Mouse (Mus musculus) urinary bladder, postnatal 10 days (tissue): ENCODE data around the gene B9d2.

Experiments used
- DNase-seq: peaks from one replicate; pipeline ENCODE4 v3.0.0; 2022; ENCODE audit warnings: low spot score

The B9d2 gene

DNA sequence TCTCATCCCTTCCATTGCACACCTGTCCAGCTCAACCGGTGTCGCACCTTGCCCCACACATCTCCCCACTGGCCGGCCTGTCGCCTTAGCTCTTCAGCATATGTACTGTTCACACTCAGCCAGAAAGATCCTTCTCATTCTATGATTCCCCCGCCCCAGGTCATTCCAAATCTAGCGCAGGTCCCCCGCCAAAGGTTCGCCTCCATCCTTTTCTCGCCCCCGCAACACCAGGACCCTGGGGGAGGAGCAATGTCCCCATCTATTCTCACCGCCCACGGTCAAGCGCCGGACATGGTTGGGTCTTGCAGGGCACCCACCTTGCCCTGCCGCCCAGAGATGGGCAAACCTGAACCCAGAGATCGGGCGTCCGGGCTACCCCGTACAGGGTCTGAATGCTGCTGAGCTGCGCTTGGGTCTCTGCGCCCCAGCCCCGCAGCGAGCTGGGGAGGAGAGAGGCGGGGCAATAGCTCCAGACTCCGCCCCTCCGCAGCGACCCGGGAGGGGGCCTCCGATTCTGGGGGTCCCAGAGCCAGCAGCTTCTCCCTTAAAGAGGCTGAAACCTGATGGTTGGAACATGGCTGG, 5.8 kb upstream of the B9d2 start, which contains the start of gene Tmem91:
Gene Tmem91 (minus strand): TSS at position 448 of the 582 bp plus-strand sequence.
- no peak for DNase-seq

DNA sequence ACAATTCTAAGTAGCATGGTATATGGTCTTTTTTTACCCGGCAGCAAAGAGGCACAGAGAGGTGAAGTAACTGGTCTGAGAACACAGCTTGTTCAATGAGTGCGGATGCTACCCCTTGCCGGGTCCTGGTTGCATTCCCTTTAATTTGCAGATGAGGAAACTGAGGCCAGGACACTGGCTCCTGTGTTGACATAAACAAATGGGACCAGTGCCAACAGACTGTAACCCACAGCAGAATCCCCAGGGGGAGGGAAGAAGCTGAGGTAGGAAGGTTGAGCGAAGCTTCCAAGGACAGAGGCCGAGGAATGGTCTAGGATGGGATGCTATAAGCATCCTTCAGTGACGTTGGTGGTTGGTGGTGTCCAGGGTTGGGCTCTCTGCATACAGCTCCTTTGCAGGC, 5.2 kb upstream of the B9d2 start:
- no peak for DNase-seq

DNA sequence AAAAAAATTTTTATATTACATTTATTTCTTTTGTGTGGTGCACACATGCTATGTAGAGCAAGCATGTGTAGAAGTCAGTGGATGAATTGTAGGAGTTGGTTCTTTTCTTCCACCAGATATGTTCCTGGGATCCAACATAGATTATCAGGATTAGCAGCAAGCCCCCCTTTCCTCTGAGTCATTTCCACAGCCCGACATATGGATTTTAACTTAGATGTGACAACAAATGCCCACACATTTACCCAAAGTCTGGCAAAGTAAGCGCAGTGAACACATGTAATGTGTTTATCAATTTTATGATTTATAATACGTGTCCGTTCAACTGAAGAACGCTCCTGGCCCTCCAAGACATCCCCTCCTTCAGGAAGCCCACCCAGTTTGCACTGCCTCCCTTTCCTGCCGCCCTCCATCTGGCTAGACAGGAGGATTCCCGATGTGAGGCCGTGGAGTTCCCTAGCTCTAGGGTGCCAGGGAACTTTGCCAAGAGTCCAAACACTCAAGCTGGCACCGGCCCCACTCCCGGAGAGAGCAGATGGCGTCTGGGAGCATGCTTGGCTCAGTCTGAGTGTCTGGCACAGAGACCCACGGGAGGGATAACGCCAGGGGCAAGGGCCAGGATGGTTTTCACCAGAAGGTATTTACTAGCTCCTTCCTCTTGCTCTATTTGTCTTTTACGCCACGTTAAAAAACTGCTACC, 4.3 kb upstream of the B9d2 start:
- peak; percentile 41 for DNase-seq

DNA sequence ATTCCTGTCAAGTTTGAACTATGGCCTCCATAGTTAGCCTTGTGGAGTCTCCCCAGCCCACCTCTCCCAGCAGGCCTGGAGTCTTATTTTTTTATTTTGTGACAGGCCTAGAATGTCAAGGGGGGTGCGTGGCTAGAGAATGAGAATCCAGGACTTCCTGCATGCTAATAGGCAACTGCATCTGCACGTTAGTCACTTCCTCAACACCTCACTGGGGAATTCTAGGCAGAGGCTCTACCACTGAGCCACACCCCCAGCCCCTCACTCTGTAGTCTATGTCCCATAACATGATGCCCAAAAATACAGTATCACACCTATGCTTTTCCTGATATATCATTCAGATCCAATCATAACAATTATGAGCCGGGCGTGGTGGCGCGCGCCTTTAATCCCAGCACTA, 3.6 kb upstream of the B9d2 start:
- DNase-seq: no peak

DNA sequence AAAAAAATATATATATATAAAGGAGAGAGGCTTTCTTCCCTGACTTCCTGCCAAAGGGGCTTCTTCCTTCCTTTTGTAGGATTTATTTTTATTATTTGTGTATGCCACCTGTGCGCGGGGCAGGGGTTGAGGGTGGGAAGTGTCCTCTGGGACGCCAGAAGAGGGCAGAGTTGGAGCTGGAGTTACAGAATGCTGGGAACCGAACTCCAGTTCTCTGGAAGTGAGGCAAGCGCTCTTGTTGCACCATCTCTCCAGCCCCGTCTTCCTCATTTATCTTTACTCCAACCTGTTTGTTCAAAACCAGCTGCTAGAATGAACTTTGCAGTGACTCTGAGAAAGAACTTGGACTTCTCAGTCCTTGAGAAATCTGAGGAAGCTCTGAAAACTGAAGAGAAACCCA, 609 bp upstream of the B9d2 start:
- DNase-seq: no peak

DNA sequence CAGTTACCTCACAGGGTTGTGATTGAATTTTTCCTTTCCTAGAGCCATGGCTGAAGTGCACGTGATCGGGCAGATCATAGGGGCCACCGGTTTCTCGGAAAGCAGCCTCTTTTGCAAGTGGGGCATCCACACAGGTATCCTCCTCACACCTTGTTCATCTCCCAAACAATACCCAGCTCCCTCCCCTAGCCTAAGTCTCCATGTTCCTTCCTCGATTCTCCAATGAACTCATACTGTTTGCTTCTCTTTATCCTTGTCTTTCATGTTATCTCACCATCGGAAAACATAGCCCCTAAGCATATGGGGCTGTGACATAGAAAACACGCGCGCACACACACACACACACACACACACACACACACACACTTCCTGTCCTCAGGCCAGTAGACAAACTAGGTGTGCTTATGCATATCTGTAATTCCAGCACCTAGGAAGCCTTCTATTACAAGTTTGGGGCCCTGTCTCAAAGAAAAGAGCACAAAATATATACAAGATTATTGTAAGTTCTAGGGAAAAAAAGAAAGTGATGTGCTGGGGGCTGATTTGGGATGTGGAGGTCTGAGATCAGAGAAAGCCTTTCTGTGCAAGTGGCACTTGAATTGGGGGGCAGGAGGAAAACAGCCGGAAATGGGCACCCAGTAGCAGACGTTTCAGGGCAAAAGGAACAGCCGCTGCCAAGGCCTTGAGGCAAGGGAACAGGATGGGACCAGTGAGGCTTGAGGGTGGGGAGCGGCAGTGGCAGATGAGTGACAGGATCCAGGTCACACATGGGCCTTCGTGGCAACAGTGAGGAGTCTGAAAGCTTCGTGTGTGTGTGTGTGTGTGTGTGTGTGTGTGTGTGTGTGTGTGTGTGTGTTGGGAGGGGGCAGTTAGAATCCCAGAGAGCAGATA, 1.0 kb downstream of the B9d2 start:
- no peak for DNase-seq

DNA sequence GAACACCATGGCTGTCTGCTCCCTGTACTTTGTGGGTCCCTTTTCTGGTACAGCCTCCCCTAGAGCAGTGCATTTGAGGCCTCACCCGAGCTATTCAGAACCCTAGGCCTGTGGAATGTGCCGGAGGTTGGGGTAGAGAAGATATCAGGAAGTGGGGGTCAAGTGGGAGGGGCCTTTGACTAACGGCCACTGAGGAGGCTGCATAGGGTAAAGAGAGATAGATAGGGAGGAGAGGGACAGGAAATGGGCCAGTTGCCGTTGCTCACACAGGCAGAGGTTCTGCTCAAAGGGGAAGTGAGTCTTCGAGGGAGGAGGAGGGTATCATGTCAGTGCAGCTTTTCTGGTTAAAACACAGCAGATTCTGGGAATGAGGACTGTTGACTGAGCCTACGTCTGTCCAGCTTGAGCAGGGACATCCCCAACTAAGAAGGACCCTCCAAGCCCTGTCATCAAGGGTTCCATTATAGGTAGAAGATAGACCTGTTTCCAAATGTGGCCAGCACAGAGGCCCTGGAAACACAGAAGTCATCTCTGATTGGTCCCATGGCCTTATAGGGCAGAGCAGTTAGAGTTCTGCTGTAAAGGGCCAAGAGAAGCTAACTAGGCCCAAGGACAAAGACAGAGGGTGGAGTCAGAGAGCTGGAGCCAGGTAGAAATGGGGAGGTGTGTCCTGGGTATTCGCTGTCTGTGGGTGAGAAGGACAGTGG, 3.0 kb downstream of the B9d2 start:
- DNase-seq: no peak

DNA sequence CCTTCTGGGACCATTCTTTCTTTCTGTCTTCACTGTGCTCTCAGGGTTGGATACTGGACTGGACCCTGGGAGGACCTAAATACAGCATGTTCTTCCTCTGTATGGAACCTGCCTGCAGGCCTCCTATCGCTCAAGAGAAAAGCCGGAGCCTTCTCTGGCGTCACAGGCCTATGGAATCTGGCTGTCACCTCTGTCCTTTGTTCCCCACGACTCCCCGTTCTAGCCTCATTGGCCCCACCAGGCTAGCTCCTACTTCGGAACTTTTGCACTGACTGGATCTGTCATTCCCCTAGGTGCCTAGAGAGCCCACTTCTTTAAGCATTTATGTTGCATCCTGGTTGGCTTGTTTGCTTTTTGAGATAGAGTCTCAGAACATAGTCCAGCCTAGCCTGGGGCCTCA, 4.1 kb downstream of the B9d2 start:
- DNase-seq: no peak

DNA sequence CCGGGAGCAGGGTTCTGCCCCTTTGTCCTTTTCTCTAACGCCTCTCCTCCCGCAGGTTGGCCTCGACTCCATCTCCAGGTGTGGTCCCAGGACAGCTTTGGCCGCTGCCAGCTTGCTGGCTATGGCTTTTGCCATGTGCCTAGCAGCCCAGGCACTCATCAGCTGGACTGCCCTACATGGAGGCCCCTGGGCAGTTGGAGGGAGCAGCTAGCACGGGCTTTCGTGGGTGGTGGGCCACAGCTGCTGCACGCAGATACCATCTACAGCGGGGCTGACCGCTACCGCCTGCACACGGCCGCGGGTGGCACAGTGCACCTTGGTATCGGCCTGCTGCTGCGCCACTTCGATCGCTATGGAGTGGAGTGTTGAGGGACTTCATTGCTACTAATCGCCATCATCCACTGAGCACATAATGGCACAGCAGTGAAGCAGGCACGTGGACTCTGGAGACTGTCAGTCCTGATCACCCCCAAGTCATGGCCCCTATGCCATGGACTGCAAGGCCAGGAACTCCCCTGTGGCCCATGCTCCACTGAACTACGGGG, 5.4 kb downstream of the B9d2 start:
- DNase-seq: no peak

DNA sequence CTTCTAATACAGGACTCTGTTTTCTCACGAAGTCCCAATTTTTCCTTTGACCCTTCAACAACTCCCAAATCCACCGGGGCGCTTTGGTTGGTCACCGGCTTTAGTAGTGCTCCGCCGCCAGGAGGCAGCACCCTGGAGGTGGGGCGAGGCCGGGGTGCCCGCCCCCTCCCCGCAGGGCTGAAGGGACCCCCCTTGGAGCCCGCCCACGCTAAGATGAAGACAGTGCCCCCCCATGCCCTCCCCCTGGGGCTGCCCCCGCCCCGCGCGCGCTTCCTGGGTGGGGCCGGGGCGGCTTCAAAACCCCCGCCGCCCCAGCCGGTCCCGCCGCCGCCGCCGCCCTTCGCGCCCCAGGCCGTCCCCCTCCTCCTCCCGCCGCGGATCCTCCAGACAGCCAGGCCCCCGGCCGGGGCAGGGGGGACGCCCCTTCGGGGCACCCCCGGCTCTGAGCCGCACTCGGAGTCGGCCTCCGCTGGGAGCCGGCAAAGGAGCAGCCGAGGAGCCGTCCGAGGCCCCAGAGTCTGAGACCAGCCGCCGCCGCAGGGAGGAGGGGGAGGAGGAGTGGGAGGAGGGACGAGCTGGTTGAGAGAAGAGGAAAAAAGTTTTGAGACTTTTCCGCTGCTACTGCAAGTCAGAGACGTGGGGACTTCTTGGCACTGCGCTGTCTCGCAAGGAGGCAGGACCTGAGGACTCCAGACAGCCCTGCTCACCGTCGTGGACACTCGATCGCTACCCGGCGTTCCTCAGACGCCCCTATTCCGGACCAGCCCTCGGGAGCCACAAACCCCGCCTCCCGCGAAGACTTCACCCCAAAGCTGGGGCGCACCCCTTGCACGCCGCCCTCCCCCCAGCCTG, 6.3 kb downstream of the B9d2 start, which contains the start of gene Tgfb1:
Gene Tgfb1 (plus strand): TSS at position 323 of the 852 bp plus-strand sequence.
- peak; percentile 45 for DNase-seq

DNA sequence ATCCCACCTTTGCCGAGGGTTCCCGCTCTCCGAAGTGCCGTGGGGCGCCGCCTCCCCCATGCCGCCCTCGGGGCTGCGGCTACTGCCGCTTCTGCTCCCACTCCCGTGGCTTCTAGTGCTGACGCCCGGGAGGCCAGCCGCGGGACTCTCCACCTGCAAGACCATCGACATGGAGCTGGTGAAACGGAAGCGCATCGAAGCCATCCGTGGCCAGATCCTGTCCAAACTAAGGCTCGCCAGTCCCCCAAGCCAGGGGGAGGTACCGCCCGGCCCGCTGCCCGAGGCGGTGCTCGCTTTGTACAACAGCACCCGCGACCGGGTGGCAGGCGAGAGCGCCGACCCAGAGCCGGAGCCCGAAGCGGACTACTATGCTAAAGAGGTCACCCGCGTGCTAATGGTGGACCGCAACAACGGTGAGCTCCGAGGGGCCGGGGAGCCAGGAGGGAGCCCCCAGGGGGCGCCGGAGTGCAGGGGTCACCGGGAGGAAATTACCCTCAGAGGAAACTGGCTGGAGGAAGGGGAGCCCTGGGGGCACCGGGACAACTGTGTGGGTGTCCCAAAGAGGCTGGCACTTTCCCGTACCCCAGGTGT, 7.3 kb downstream of the B9d2 start:
- DNase-seq: no peak

DNA sequence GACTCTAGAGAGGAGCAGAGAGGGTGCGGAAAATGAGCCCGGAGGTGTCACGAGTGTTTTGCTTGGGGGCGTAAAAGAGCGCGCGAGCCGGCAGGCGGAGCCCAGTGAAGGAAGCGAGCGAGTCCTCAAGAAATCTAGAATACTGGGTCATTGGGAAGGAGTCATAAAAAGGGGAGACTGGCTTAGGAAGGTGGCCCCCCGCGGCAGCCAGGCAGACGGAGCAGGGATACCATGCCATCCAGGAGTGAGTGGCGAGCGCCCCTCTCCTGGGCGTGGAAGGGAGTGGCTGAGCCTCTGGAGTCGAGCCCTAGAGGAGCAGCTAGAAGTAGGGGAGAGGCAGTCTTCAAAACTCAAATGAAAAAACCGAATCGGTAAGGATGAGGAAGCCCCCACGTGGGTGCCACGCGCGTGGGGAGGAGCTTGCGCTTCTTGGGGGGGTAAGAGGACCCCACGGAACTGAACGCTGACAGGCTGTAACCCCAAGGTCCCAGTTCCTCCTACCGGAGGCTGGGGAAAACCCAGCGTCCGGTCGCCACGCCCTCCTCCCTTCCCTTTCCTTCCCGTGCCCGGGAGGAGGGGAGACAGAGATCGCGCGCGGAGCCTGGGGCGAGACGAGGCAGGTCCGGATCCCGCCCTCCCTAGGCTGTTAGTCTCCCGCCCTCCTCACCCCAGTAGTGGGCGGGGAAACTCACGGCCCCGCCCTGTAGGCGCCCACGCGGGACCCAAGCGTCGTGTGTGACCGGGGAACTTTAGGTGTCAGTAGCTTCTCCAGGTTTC, 8.4 kb downstream of the B9d2 start:
- no peak for DNase-seq

DNA sequence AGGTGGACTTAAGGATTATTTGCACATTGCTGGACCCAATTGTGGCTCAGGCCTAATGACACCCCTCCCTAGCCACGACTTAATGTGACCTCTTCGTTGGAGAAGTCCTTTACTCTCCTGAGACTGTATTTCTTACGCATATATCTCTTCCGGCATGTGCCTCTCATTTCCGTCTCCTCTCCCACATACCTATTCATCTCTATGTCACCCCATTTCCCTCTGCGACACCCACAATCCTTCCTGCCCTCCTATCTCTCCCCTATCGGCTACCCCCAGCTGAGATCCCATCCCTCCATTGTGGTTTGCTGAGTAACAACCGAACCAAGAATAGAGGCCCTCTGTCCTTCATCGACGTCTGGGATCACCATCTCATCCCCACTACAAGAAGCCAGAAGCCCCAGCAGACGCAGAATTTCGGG, 9.0 kb downstream of the B9d2 start:
- no peak for DNase-seq

DNA sequence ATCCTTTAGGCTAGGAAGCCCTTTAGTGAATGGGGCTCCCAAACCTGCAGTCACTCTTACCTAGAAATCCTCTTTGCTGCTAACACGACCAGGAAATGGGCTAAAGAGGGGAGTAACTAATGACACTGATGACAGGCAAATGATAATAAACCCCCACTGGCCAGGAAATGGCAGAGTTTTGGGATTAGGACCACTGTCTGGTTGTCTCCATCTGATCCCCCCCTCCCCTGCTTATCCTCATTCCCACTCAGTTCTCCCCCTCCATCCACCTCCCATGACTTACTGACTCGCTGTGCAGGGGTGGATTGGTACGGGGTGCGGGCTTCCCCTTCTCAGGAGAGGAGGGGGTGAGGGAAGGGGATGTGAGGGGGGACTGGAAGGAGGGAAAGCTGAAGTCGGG, 9.5 kb downstream of the B9d2 start:
- DNase-seq: no peak

DNA sequence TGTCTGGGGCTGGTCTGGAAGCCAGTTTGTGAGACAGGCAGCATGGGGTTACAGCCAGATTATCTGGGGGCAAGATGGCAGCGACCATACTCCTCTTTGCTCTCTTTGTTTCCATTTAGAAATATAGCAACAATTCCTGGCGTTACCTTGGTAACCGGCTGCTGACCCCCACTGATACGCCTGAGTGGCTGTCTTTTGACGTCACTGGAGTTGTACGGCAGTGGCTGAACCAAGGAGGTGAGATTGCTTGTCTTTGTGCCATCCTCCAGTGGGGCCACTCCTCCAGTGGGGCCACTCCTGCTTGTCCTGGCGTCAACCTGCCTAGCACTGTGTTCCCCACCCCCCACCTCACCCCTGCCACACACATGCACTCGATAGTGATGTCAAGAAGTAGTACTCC, 13.5 kb downstream of the B9d2 start:
- DNase-seq: no peak

DNA sequence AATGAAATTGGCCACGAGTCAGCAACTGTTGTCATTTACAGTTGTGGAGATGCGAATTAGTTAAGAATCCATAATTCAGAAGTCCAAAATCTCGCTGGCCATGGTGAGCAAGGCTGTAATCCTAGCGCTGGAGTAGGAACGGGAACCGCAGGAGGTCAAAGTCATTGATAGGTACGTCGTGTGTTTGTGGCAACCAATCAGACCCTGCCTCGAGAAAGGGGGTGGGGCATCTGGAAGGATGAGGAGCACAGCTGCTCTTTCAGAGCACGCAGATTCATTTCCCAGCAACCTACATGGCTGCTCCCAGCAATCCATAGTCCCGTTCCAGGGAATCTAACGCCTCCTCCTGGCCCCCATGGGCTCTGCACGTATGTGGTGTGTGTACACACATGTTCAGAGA, 19.3 kb downstream of the B9d2 start:
- no peak for DNase-seq

DNA sequence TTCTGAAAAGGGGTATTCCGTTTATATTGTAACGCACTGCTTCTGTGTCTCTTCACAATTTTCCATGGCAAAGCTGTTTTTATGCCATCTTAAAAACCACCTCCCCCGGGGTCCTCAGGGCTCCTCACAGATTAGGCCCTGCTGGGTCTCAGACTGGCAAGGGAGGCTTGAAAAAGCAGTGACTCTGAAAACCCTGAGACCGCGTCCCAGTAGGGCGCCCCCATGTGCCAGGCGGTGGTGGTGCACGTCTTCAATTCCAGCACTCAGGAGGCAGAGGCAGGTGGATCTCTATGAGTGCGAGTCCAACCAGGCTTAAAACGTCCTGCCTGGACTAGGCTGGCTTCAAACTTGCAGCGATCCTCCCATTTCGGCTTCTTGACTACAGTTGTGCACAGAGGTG, 20.2 kb downstream of the B9d2 start:
- DNase-seq: no peak

DNA sequence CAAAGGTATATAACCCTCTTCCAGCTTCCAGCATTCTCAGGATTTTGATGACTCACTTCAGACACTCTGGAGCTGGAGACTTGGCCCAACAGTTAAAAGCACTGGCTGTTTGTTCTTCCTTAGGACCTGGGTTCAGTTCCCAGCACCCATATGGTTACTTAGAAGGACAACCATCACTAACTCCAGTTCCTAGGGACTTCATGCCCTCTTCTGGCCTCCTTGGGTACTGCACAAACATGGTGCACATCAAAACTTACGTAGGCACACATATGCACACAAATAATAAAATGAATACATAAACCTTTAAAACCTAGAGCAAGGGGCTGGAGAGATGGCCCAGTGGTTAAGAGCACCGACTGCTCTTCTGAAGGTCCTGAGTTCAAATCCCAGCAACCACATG, 21.8 kb downstream of the B9d2 start:
- DNase-seq: no peak

DNA sequence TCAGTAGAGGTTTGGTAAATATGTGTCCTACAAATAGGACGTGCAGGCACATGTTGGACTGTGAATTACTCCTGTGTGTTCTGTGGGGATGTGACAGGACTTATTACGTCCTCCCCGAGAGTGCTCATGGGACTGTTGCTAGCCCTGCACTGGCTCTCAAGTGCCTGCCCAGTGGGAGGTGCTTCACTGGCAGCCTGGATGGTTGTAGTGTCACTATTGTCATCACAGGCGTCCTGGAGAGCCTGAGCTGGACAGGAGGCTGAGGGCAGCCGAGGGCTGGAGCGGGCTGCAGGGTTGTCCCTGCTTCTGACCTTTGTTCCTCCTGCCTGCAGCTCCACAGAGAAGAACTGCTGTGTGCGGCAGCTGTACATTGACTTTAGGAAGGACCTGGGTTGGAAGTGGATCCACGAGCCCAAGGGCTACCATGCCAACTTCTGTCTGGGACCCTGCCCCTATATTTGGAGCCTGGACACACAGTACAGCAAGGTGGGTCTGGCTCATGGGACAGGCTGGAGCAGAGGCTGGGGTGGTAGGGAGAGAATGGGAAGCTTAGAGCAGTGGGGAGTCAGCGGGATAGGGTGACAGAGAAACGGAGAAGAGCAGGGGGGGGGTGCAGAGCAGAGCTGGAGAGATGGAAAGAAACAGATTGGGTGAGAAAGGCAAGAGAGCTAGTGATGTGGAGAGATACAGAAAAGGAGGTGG, 23.4 kb downstream of the B9d2 start:
- DNase-seq: no peak
